In the genomic region with DNA sequence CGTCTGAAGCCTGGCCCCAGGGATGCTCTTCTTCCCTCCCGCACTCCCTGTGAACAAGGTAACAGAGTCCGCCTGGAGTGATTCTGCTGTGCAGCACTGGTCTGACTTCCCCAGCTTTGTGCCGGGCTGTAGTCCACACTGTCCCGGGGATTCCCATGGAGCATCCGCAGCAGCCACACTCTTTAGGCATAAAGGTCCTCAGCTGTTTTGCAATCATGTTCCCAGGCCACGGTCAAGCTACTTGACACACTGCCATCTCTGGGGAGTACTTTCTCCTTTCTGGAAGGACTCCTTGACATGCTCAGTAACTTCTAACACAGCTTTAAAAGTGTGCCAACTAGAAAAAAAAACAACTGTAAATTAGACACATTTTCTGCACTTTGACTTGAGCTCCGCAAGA, we compare ENCODE assay signal across 12 mouse cellular contexts.
DNase-seq lines count a peak whose midpoint lies in the region; ATAC-seq and TF ChIP-seq lines count a peak whose summit lies in the region.
"Had no signal": no experiment of that assay in that cellular context is flagged by ENCODE, and none has a peak within 500 bp of the region (broad histone marks: within the 10 kb centered on the region; RNA-seq: fewer than 3 reads in every experiment).

No protein-coding gene starts in this region.

- TF ChIP-seq EP300 in liver, postnatal 0 days (IDR thresholded peaks at IDR 0.05; ENCODE audit: low read depth) = no peak

- no peaks in the 10 kb centered on the region for H3K9me3 ChIP-seq in liver, postnatal 0 days (ENCODE audit: low read length)
- no peaks in the 10 kb centered on the region for H3K9me3 ChIP-seq in midbrain, embryonic 10.5 days (replicated peaks)
- H3K9me3 ChIP-seq: embryonic facial prominence, embryonic 10.5 days; midbrain, embryonic 12.5 days had no signal

- no peaks in the 10 kb centered on the region; the same call in 1 of the 2 replicates for H3K4me1 ChIP-seq in liver, adult 2 months (ENCODE audit: control insufficient read depth, insufficient read depth, low read length)
- H3K4me1 ChIP-seq in liver, postnatal 0 days (ENCODE audit: insufficient read depth) = no peaks in the 10 kb centered on the region
- peaks cover 7% of the 10 kb centered on the region; the same call in 1 of the 2 replicates for H3K4me1 ChIP-seq in brown adipose tissue, adult 24 weeks (ENCODE audit: control insufficient read depth, insufficient read depth, insufficient read length, low read length)
- peaks cover 11% of the 10 kb centered on the region for H3K4me1 ChIP-seq in midbrain, embryonic 10.5 days
- H3K4me1 ChIP-seq: midbrain, embryonic 12.5 days had no signal

- intact Hi-C loops in heart, postnatal 10 days (cut with DNase I) = no loop called here
- intact Hi-C loops in left cerebral cortex, adult 2 months (cut with DNase I) = no loop called here

- no peaks in the 10 kb centered on the region; the same call in 1 of the 2 replicates for H3K79me2 ChIP-seq in liver, adult 2 months (ENCODE audit: control insufficient read depth, insufficient read depth, low read length)

- no peak overlapping the region for H3K4me2 ChIP-seq in liver, postnatal 0 days (ENCODE audit: low read depth, low read length)
- H3K4me2 ChIP-seq: midbrain, embryonic 12.5 days had no signal

- TF ChIP-seq POLR2A in liver, adult 2 months (IDR thresholded peaks at IDR 0.05; ENCODE audit: extremely low read depth, insufficient read depth, low read length) = no peak

- no peak for TF ChIP-seq CTCF in liver, adult 2 months (IDR thresholded peaks at IDR 0.05; ENCODE audit: low read depth, low read length)
- TF ChIP-seq CTCF in liver, postnatal 0 days (IDR thresholded peaks at IDR 0.05; ENCODE audit: low read depth) = no peak
- no peak for TF ChIP-seq CTCF in left cerebral cortex, adult 2 months (IDR thresholded peaks at IDR 0.05)

- WGBS in liver, adult 2 months = 73% methylated on average over 8 of the region's 8 CpGs
- WGBS in liver, postnatal 0 days (ENCODE audit: insufficient replicate concordance) = 71% methylated on average over 8 of the region's 8 CpGs
- 89% methylated on average over 8 of the region's 8 CpGs for WGBS in midbrain, embryonic 10.5 days

- H3K36me3 ChIP-seq in liver, adult 2 months (ENCODE audit: control insufficient read depth, insufficient read depth, low read length) = no peaks in the 10 kb centered on the region
- H3K36me3 ChIP-seq in liver, postnatal 0 days (replicated peaks; ENCODE audit: insufficient read depth, low read length) = no peaks in the 10 kb centered on the region
- H3K36me3 ChIP-seq in midbrain, embryonic 10.5 days = no peaks in the 10 kb centered on the region
- H3K36me3 ChIP-seq: embryonic facial prominence, embryonic 10.5 days; G1E; midbrain, embryonic 12.5 days had no signal

- H3K4me3 ChIP-seq in liver, adult 2 months (ENCODE audit: insufficient read depth, low read depth, low read length) = no peak overlapping the region
- no peak overlapping the region for H3K4me3 ChIP-seq in liver, postnatal 0 days (ENCODE audit: low read depth, low read length)
- H3K4me3 ChIP-seq in brown adipose tissue, adult 24 weeks (ENCODE audit: insufficient read depth, low read depth, low read length) = no peak overlapping the region
- H3K4me3 ChIP-seq in midbrain, embryonic 10.5 days = no peak overlapping the region
- no peak overlapping the region for H3K4me3 ChIP-seq in left cerebral cortex, adult 2 months
- H3K4me3 ChIP-seq: embryonic facial prominence, embryonic 10.5 days; midbrain, embryonic 12.5 days had no signal

- DNase-seq in liver, adult 2 months (ENCODE audit: extremely low read depth, low read depth, low spot score) = peak; percentile 45
- no peak for DNase-seq in liver, postnatal 0 days
- DNase-seq in heart, postnatal 10 days = peak; percentile 38 to 43
- DNase-seq in lung, postnatal 25 days (ENCODE audit: low spot score) = peak; percentile 36
- no peak for DNase-seq in layer of hippocampus, adult 18-20 months (ENCODE audit: low spot score in 2 of 2)
- DNase-seq in midbrain, embryonic 10.5 days (ENCODE audit: low spot score) = no peak
- DNase-seq in left cerebral cortex, adult 2 months (ENCODE audit: extremely low spot score in 1 of 2, low spot score in 2 of 2) = no peak
- DNase-seq: right cerebral cortex, adult 18-20 months had no signal

- peak overlapping the region; percentile 24; the same call in 1 of the 2 replicates for H3K27ac ChIP-seq in liver, adult 2 months (replicated peaks; ENCODE audit: insufficient read depth, low read depth, low read length)
- H3K27ac ChIP-seq in liver, postnatal 0 days (ENCODE audit: low read depth) = no peak overlapping the region
- H3K27ac ChIP-seq in brown adipose tissue, adult 24 weeks (replicated peaks; ENCODE audit: low read depth, low read length) = peak overlapping the region; percentile 74
- H3K27ac ChIP-seq in midbrain, embryonic 10.5 days (replicated peaks) = no peak overlapping the region
- H3K27ac ChIP-seq in left cerebral cortex, adult 2 months = no peak overlapping the region
- H3K27ac ChIP-seq: embryonic facial prominence, embryonic 10.5 days; midbrain, embryonic 12.5 days had no signal

- H3K9ac ChIP-seq in liver, adult 2 months (ENCODE audit: low read depth, low read length) = no peak overlapping the region
- no peak overlapping the region for H3K9ac ChIP-seq in liver, postnatal 0 days (replicated peaks)
- H3K9ac ChIP-seq: midbrain, embryonic 12.5 days had no signal

- ATAC-seq in liver, postnatal 0 days = no peak

- H3K27me3 ChIP-seq in liver, adult 2 months (ENCODE audit: control insufficient read depth, insufficient read depth, low read length) = no peaks in the 10 kb centered on the region
- no peaks in the 10 kb centered on the region for H3K27me3 ChIP-seq in liver, postnatal 0 days (ENCODE audit: insufficient read depth, low read length)
- H3K27me3 ChIP-seq in midbrain, embryonic 10.5 days (ENCODE audit: low read depth, poor library complexity, severe bottlenecking) = no peaks in the 10 kb centered on the region
- H3K27me3 ChIP-seq: midbrain, embryonic 12.5 days had no signal

Comparison
In these comparisons a context has a peak if more than half of its experiments do, and no peak if none do; other contexts are left out.
1. DNase-seq: peak in liver, adult 2 months (single experiment), heart, postnatal 10 days (2 of 2) and lung, postnatal 25 days (single experiment); none in liver, postnatal 0 days (single experiment), layer of hippocampus, adult 18-20 months (0 of 2), midbrain, embryonic 10.5 days (single experiment) and left cerebral cortex, adult 2 months (0 of 2).
2. H3K27ac ChIP-seq: peak in liver, adult 2 months (single experiment) and brown adipose tissue, adult 24 weeks (single experiment); none in liver, postnatal 0 days (single experiment), midbrain, embryonic 10.5 days (single experiment) and left cerebral cortex, adult 2 months (single experiment).